Mouse (Mus musculus): ENCODE results near the gene Gm28043.
A peak's percentile ranks its signal among the peaks of the same experiment; 100 is the strongest.

Gm28043 gene

GRCm38 (mm10) chr17:29614115-29615023, at the start of gene Gm28043, which contains the start of gene Rnf8:
Gene Gm28043, plus strand, starts transcription at chr17:29614876.
Gene Rnf8, plus strand, starts transcription at chr17:29614790.
- peak; percentile 95 for DNase-seq

- no peak for DNase-seq
Measured at GRCm38 (mm10) chr17:29565521-29565920, 49.2 kb upstream of the Gm28043 start.

- DNase-seq = peak; percentile 41
Measured at GRCm38 (mm10) chr17:29568435-29568834, 46.2 kb upstream of the Gm28043 start.

- no peak for DNase-seq
Measured at GRCm38 (mm10) chr17:29569831-29570230, 44.8 kb upstream of the Gm28043 start.

GRCm38 (mm10) chr17:29579579-29580126, 35.0 kb upstream of the Gm28043 start:
- DNase-seq = peak; percentile 84

- no peak for DNase-seq
Measured at GRCm38 (mm10) chr17:29583569-29583968, 31.1 kb upstream of the Gm28043 start.

GRCm38 (mm10) chr17:29584306-29584705, 30.4 kb upstream of the Gm28043 start:
- DNase-seq = no peak

- no peak for DNase-seq
Measured at GRCm38 (mm10) chr17:29584737-29585136, 29.9 kb upstream of the Gm28043 start.

GRCm38 (mm10) chr17:29585446-29585845, 29.2 kb upstream of the Gm28043 start:
- DNase-seq = no peak

GRCm38 (mm10) chr17:29586921-29587320, 27.8 kb upstream of the Gm28043 start:
- DNase-seq = no peak

- DNase-seq = no peak
Measured at GRCm38 (mm10) chr17:29589221-29589898, 25.3 kb upstream of the Gm28043 start.

- DNase-seq = peak; percentile 38
Measured at GRCm38 (mm10) chr17:29595891-29596770, 18.5 kb upstream of the Gm28043 start.

- no peak for DNase-seq
Measured at GRCm38 (mm10) chr17:29596771-29597132, 17.9 kb upstream of the Gm28043 start.

GRCm38 (mm10) chr17:29599051-29599450, 15.6 kb upstream of the Gm28043 start:
- DNase-seq = no peak

- DNase-seq = peak; percentile 59
Measured at GRCm38 (mm10) chr17:29599537-29599936, 15.1 kb upstream of the Gm28043 start.

GRCm38 (mm10) chr17:29601391-29601790, 13.3 kb upstream of the Gm28043 start:
- peak; percentile 39 for DNase-seq

GRCm38 (mm10) chr17:29603283-29603682, 11.4 kb upstream of the Gm28043 start:
- DNase-seq = peak; percentile 79

- peak; percentile 28 for DNase-seq
Measured at GRCm38 (mm10) chr17:29613453-29613852, 1.2 kb upstream of the Gm28043 start.

- no peak for DNase-seq
Measured at GRCm38 (mm10) chr17:29615024-29615551, 412 bp downstream of the Gm28043 start.

GRCm38 (mm10) chr17:29615616-29616015, 940 bp downstream of the Gm28043 start:
- DNase-seq = no peak

GRCm38 (mm10) chr17:29619231-29619630, 4.6 kb downstream of the Gm28043 start:
- DNase-seq = no peak

GRCm38 (mm10) chr17:29623488-29623887, 8.8 kb downstream of the Gm28043 start:
- DNase-seq = no peak
